33 mouse cellular contexts compared by ENCODE assay signal in genomic region chr4:126770831-126771230, GRCm38 (mm10). TPM values are rescaled to one million over a fixed set of nuclear protein-coding genes. Genes with fewer than 3 reads are reported as not detected.
DNase-seq lines count a peak whose midpoint lies in the region; ATAC-seq and TF ChIP-seq lines count a peak whose summit lies in the region.
"Had no signal": no experiment of that assay in that cellular context is flagged by ENCODE, and none has a peak within 500 bp of the region (broad histone marks: within the 10 kb centered on the region; RNA-seq: fewer than 3 reads in every experiment).

No protein-coding gene starts in this region.

- no peaks in the 10 kb centered on the region for H3K27me3 ChIP-seq in intestine, embryonic 14.5 days (replicated peaks; ENCODE audit: control insufficient read depth, insufficient read depth, low read length)
- H3K27me3 ChIP-seq in intestine, embryonic 15.5 days (replicated peaks), result no peaks in the 10 kb centered on the region
- no peaks in the 10 kb centered on the region for H3K27me3 ChIP-seq in hindbrain, postnatal 0 days (ENCODE audit: insufficient read depth, low read length)
- H3K27me3 ChIP-seq: hindbrain, embryonic 13.5 days had no signal

- H3K36me3 ChIP-seq in intestine, embryonic 14.5 days (ENCODE audit: control insufficient read depth, insufficient read depth, low read length), result 0 out of 2 replicates have a peak, but pooled peaks cover 4% of the 10 kb centered on the region
- H3K36me3 ChIP-seq in intestine, embryonic 15.5 days, result no peaks in the 10 kb centered on the region
- H3K36me3 ChIP-seq in hindbrain, postnatal 0 days (ENCODE audit: insufficient read depth, low read length), result no peaks in the 10 kb centered on the region

- no peak overlapping the region for H3K27ac ChIP-seq in intestine, embryonic 14.5 days (ENCODE audit: low read depth)
- H3K27ac ChIP-seq in intestine, embryonic 15.5 days, result no peak overlapping the region
- no peak overlapping the region for H3K27ac ChIP-seq in hindbrain, postnatal 0 days
- H3K27ac ChIP-seq: forebrain, embryonic 10.5 days; hindbrain, embryonic 10.5 days; hindbrain, embryonic 13.5 days had no signal

- no peak overlapping the region for H3K4me2 ChIP-seq in intestine, embryonic 14.5 days (ENCODE audit: low read length)
- H3K4me2 ChIP-seq in intestine, embryonic 15.5 days (replicated peaks), result no peak overlapping the region
- H3K4me2 ChIP-seq in hindbrain, postnatal 0 days (ENCODE audit: low read depth, low read length), result no peak overlapping the region
- H3K4me2 ChIP-seq: heart, embryonic 11.5 days; hindbrain, embryonic 13.5 days had no signal

- H3K9ac ChIP-seq in intestine, embryonic 14.5 days (ENCODE audit: low read length), result no peak overlapping the region
- H3K9ac ChIP-seq in intestine, embryonic 15.5 days, result no peak overlapping the region
- no peak overlapping the region for H3K9ac ChIP-seq in hindbrain, postnatal 0 days (replicated peaks; ENCODE audit: low read length)
- H3K9ac ChIP-seq: forebrain, postnatal 0 days; hindbrain, embryonic 13.5 days had no signal

- no peak for TF ChIP-seq CTCF in hindbrain, postnatal 0 days (IDR thresholded peaks at IDR 0.05; ENCODE audit: low read depth)

- 90% methylated on average over 4 of the region's 4 CpGs for WGBS in intestine, embryonic 14.5 days
- 89% methylated on average over 4 of the region's 4 CpGs for WGBS in intestine, embryonic 15.5 days
- WGBS in hindbrain, postnatal 0 days, result 87% methylated on average over 4 of the region's 4 CpGs

- no peak overlapping the region for H3K4me3 ChIP-seq in intestine, embryonic 14.5 days (ENCODE audit: low read depth, low read length)
- no peak overlapping the region for H3K4me3 ChIP-seq in intestine, embryonic 15.5 days (replicated peaks)
- no peak overlapping the region for H3K4me3 ChIP-seq in hindbrain, postnatal 0 days (ENCODE audit: low read length)
- H3K4me3 ChIP-seq: forebrain, embryonic 10.5 days; hindbrain, embryonic 10.5 days; hindbrain, embryonic 13.5 days had no signal

- peak; percentile 33 for DNase-seq in intestine, embryonic 14.5 days (ENCODE audit: low spot score)
- DNase-seq in A20 (ENCODE audit: low read depth, low spot score), result peak; percentile 11
- no peak for DNase-seq in T-cell, adult 2 months (ENCODE audit: low spot score)
- DNase-seq in frontal cortex, postnatal 14 days (ENCODE audit: low spot score in 2 of 2), result no peak
- no peak for DNase-seq in hindbrain, postnatal 0 days (ENCODE audit: low spot score)
- DNase-seq: adrenal gland, adult 2 months; adrenal gland, postnatal 14 days; cerebellum, adult 11 months; cerebellum, adult 2 months; cerebellum, postnatal 10 days; cerebellum, postnatal 36 days; forebrain, postnatal 0 days; gastrocnemius, postnatal 25 days; kidney, adult 11 months; kidney, adult 8-10 months had no signal

- no peaks in the 10 kb centered on the region for H3K4me1 ChIP-seq in intestine, embryonic 14.5 days (replicated peaks; ENCODE audit: control insufficient read depth, insufficient read depth, low read length)
- no peaks in the 10 kb centered on the region for H3K4me1 ChIP-seq in intestine, embryonic 15.5 days (replicated peaks)
- no peaks in the 10 kb centered on the region for H3K4me1 ChIP-seq in hindbrain, postnatal 0 days (ENCODE audit: insufficient read depth, low read length)
- H3K4me1 ChIP-seq: forebrain, embryonic 10.5 days; hindbrain, embryonic 10.5 days; hindbrain, embryonic 13.5 days had no signal

- ATAC-seq in intestine, embryonic 14.5 days (replicated peaks; ENCODE audit: low FRiP score, low TSS enrichment, low read depth), result no peak
- ATAC-seq in intestine, embryonic 15.5 days, result no peak
- peak; percentile 56; the same call in 1 of the 2 replicates for ATAC-seq in common myeloid progenitor, adult 5-6 weeks (replicated peaks; ENCODE audit: low read depth, poor library complexity, severe bottlenecking)
- ATAC-seq in megakaryocyte progenitor cell, adult 5-6 weeks (replicated peaks; ENCODE audit: poor library complexity), result peak; percentile 58
- ATAC-seq in hindbrain, postnatal 0 days, result no peak
- ATAC-seq: CD4-positive, CD25-positive, alpha-beta regulatory T cell, adult 4 months; forebrain, embryonic 14.5 days; forebrain, postnatal 0 days; hindbrain, embryonic 16.5 days; inflammation-experienced regulatory T-cells, adult 6 months had no signal

- no peaks in the 10 kb centered on the region for H3K9me3 ChIP-seq in intestine, embryonic 14.5 days (ENCODE audit: control insufficient read depth, low read length)
- H3K9me3 ChIP-seq in intestine, embryonic 15.5 days, result no peaks in the 10 kb centered on the region
- H3K9me3 ChIP-seq in hindbrain, postnatal 0 days (ENCODE audit: low read length), result no peaks in the 10 kb centered on the region
- H3K9me3 ChIP-seq: forebrain, embryonic 10.5 days; hindbrain, embryonic 10.5 days; hindbrain, embryonic 13.5 days had no signal

RNA-seq across cellular contexts. Expression of gene AU040320, which starts 17.5 kb away (rescaled TPM):
- polyA plus RNA-seq in intestine, embryonic 14.5 days (2014; fragmentation: Nextera tagmentation; extraction: Ambion mirVana), result 27.2 and 28.9 TPM in 2 replicates
- polyA plus RNA-seq in intestine, embryonic 15.5 days (2015; fragmentation: Nextera tagmentation; extraction: Ambion mirVana), result 29.3 and 30.4 TPM in 2 replicates
- total RNA-seq in common myeloid progenitor, adult 5-6 weeks (2017), result 13.3 and 28.6 TPM in 2 replicates
- 11.6 and 14.3 TPM in 2 replicates for total RNA-seq in megakaryocyte progenitor cell, adult 5-6 weeks (2015)
- 12.5 and 19.1 TPM in 2 replicates for total RNA-seq in megakaryocyte progenitor cell, adult 5-6 weeks (2017)
- total RNA-seq in hindbrain, postnatal 0 days (2014; rRNA removed), result 43.9 and 45.4 TPM in 2 replicates
- polyA plus RNA-seq in hindbrain, postnatal 0 days (2015; fragmentation: Nextera tagmentation; extraction: Ambion mirVana), result 30.5 and 33.6 TPM in 2 replicates

RNA-seq across cellular contexts. Expression of gene Ncdn, which starts 17.6 kb away (rescaled TPM):
- 29.0 and 29.8 TPM in 2 replicates for polyA plus RNA-seq in intestine, embryonic 14.5 days (2014; fragmentation: Nextera tagmentation; extraction: Ambion mirVana)
- polyA plus RNA-seq in intestine, embryonic 15.5 days (2015; fragmentation: Nextera tagmentation; extraction: Ambion mirVana), result 27.3 TPM in 2 replicates
- 6.5 and 10.0 TPM in 2 replicates for total RNA-seq in common myeloid progenitor, adult 5-6 weeks (2017)
- 8.9 and 9.6 TPM in 2 replicates for total RNA-seq in megakaryocyte progenitor cell, adult 5-6 weeks (2015)
- total RNA-seq in megakaryocyte progenitor cell, adult 5-6 weeks (2017), result 8.2 and 8.5 TPM in 2 replicates
- 380 and 389 TPM in 2 replicates for total RNA-seq in hindbrain, postnatal 0 days (2014; rRNA removed)
- 149 and 158 TPM in 2 replicates for polyA plus RNA-seq in hindbrain, postnatal 0 days (2015; fragmentation: Nextera tagmentation; extraction: Ambion mirVana)

RNA-seq across cellular contexts. Expression of gene Tfap2e, which starts 34.8 kb away (rescaled TPM):
- polyA plus RNA-seq in intestine, embryonic 14.5 days (2014; fragmentation: Nextera tagmentation; extraction: Ambion mirVana), result not detected in 2 replicates
- polyA plus RNA-seq in intestine, embryonic 15.5 days (2015; fragmentation: Nextera tagmentation; extraction: Ambion mirVana), result not detected in 2 replicates
- not detected in 2 replicates for total RNA-seq in common myeloid progenitor, adult 5-6 weeks (2017)
- total RNA-seq in megakaryocyte progenitor cell, adult 5-6 weeks (2015), result not detected in 2 replicates
- total RNA-seq in megakaryocyte progenitor cell, adult 5-6 weeks (2017), result not detected in 2 replicates
- not detected in 2 replicates for total RNA-seq in hindbrain, postnatal 0 days (2014; rRNA removed)
- 0.15 and 0.16 TPM in 2 replicates for polyA plus RNA-seq in hindbrain, postnatal 0 days (2015; fragmentation: Nextera tagmentation; extraction: Ambion mirVana)
- total RNA-seq: adrenal gland, adult 2 months; adrenal gland, postnatal 14 days; adrenal gland, postnatal 4 days; gastrocnemius, adult 8-10 months; gastrocnemius, postnatal 25 days; heart, postnatal 25 days had no signal
- polyA plus RNA-seq: adrenal gland, adult 2 months; CD4-positive, CD25-positive, alpha-beta regulatory T cell, adult 4 months; cerebellum, adult 2 months; embryonic facial prominence, embryonic 11.5 days; gonadal fat pad, adult 2 months; heart, embryonic 11.5 days; heart, embryonic 14.5 days; heart, postnatal 0 days; inflammation-experienced regulatory T-cells, adult 6 months had no signal

Comparison
In these comparisons a context has a peak if more than half of its experiments do, and no peak if none do; other contexts are left out.
1. ATAC-seq: peak in common myeloid progenitor, adult 5-6 weeks (single experiment) and megakaryocyte progenitor cell, adult 5-6 weeks (single experiment); none in intestine, embryonic 14.5 days (single experiment), intestine, embryonic 15.5 days (single experiment) and hindbrain, postnatal 0 days (single experiment).
2. DNase-seq: peak in intestine, embryonic 14.5 days (single experiment) and A20 (single experiment); none in T-cell, adult 2 months (single experiment), frontal cortex, postnatal 14 days (0 of 2) and hindbrain, postnatal 0 days (single experiment).
3. RNA of gene Ncdn, which starts 17.6 kb away (total RNA-seq): 380 to 389 TPM in hindbrain, postnatal 0 days; 6.5 to 10.0 TPM in common myeloid progenitor, adult 5-6 weeks and 8.2 to 9.6 TPM in megakaryocyte progenitor cell, adult 5-6 weeks; every median in the first group is over 10 times any median in the second.